Mouse (Mus musculus) lung, postnatal 25 days (tissue): Measurements from ENCODE around the gene Tet1.
"Not testable (repeated sequence)": the region's sequence is repeated elsewhere in the genome, so short reads cannot be mapped to it uniquely, and the experiment has no call there.

ENCODE experiments used
- DNase-seq: peaks from one replicate; pipeline ENCODE4 v3.0.0; 2022; ENCODE audit warnings: low spot score

Tet1 gene

GRCm38 (mm10) chr10:62908896-62909295, at the start of gene Tet1:
TSS of gene Tet1 (minus strand) at chr10:62908996.
- not testable (repeated sequence) for DNase-seq

- DNase-seq, result peak; percentile 35
Observed at GRCm38 (mm10) chr10:62948551-62948950, 39.8 kb upstream of the Tet1 start.

- peak; percentile 69 for DNase-seq
Observed at GRCm38 (mm10) chr10:62946738-62947471, 38.1 kb upstream of the Tet1 start, which contains the start of gene Dna2. TSS of gene Dna2 (plus strand) at chr10:62947026.

GRCm38 (mm10) chr10:62944975-62945580, 36.3 kb upstream of the Tet1 start:
- DNase-seq, result no peak

GRCm38 (mm10) chr10:62932381-62932780, 23.6 kb upstream of the Tet1 start:
- no peak for DNase-seq

GRCm38 (mm10) chr10:62924096-62924635, 15.4 kb upstream of the Tet1 start:
- DNase-seq, result no peak

- DNase-seq, result no peak
Observed at GRCm38 (mm10) chr10:62920766-62921156, 12.0 kb upstream of the Tet1 start.

- DNase-seq, result peak; percentile 90
Observed at GRCm38 (mm10) chr10:62919925-62920765, 11.3 kb upstream of the Tet1 start, which contains the start of gene Slc25a16. TSS of gene Slc25a16 (plus strand) at chr10:62920633.

- DNase-seq, result no peak
Observed at GRCm38 (mm10) chr10:62918985-62919384, 10.2 kb upstream of the Tet1 start.

GRCm38 (mm10) chr10:62911120-62911519, 2.3 kb upstream of the Tet1 start:
- no peak for DNase-seq

- no peak for DNase-seq
Observed at GRCm38 (mm10) chr10:62906336-62906735, 2.5 kb downstream of the Tet1 start.

GRCm38 (mm10) chr10:62902829-62903228, 6.0 kb downstream of the Tet1 start:
- DNase-seq, result no peak

- DNase-seq, result no peak
Observed at GRCm38 (mm10) chr10:62901826-62902225, 7.0 kb downstream of the Tet1 start.

- DNase-seq, result no peak
Observed at GRCm38 (mm10) chr10:62900144-62900543, 8.7 kb downstream of the Tet1 start.

GRCm38 (mm10) chr10:62898061-62898460, 10.7 kb downstream of the Tet1 start:
- DNase-seq, result no peak

GRCm38 (mm10) chr10:62897437-62897836, 11.4 kb downstream of the Tet1 start:
- no peak for DNase-seq

- DNase-seq, result no peak
Observed at GRCm38 (mm10) chr10:62896774-62897173, 12.0 kb downstream of the Tet1 start.

- no peak for DNase-seq
Observed at GRCm38 (mm10) chr10:62896035-62896434, 12.8 kb downstream of the Tet1 start.

- peak; percentile 65 for DNase-seq
Observed at GRCm38 (mm10) chr10:62895386-62895785, 13.4 kb downstream of the Tet1 start.

GRCm38 (mm10) chr10:62894447-62894846, 14.3 kb downstream of the Tet1 start:
- DNase-seq, result no peak

- DNase-seq, result no peak
Observed at GRCm38 (mm10) chr10:62893356-62893884, 15.4 kb downstream of the Tet1 start.
